Mouse (Mus musculus): ENCODE measurements around the gene H2-Ob. TPM values are rescaled to one million over a fixed set of nuclear protein-coding genes. Genes with fewer than 3 reads are reported as not detected.

The H2-Ob gene
- polyA plus RNA-seq, 1 experiment, result 1.0 TPM

- peak; percentile 86 for TF ChIP-seq CTCF (IDR thresholded peaks at IDR 0.05; ENCODE audit: extremely low read depth, insufficient read depth, low read length)
- no peak for TF ChIP-seq POLR2A (IDR thresholded peaks at IDR 0.05; ENCODE audit: extremely low read depth, insufficient read depth, low read length)
- no peaks in the 10 kb centered on the region for H3K4me1 ChIP-seq (ENCODE audit: control insufficient read depth, insufficient read depth, low read length)
- H3K4me3 ChIP-seq (ENCODE audit: insufficient read depth, low read length), result no peak overlapping the region
These were observed 3.8 kb upstream of the H2-Ob start for GRCm38 (mm10) chr17:34234926-34235325.

GRCm38 (mm10) chr17:34236691-34237090 is 2.0 kb upstream of the H2-Ob start:
- Histone ChIP-seq H3K27ac (ENCODE audit: insufficient read depth, low read length) (no peak overlapping the region), H3K4me3 (ENCODE audit: insufficient read depth, low read length) (no peak overlapping the region), H3K4me1 (ENCODE audit: control insufficient read depth, insufficient read depth, low read length) (no peaks in the 10 kb centered on the region)
- TF ChIP-seq POLR2A (IDR thresholded peaks at IDR 0.05; ENCODE audit: extremely low read depth, insufficient read depth, low read length) (no peak), CTCF (IDR thresholded peaks at IDR 0.05; ENCODE audit: extremely low read depth, insufficient read depth, low read length) (no peak)

More at GRCm38 (mm10) chr17:34234926-34235325, 3.8 kb upstream of the H2-Ob start:
- no peak overlapping the region for H3K27ac ChIP-seq (ENCODE audit: insufficient read depth, low read length)

- Histone ChIP-seq H3K27ac (ENCODE audit: insufficient read depth, low read length) (no peak overlapping the region), H3K4me3 (ENCODE audit: insufficient read depth, low read length) (no peak overlapping the region), H3K4me1 (ENCODE audit: control insufficient read depth, insufficient read depth, low read length) (no peaks in the 10 kb centered on the region)
- TF ChIP-seq CTCF (IDR thresholded peaks at IDR 0.05; ENCODE audit: extremely low read depth, insufficient read depth, low read length) (no peak), POLR2A (IDR thresholded peaks at IDR 0.05; ENCODE audit: extremely low read depth, insufficient read depth, low read length) (no peak)
These were observed 962 bp upstream of the H2-Ob start for GRCm38 (mm10) chr17:34237741-34238140.

GRCm38 (mm10) chr17:34239601-34240041 is 918 bp downstream of the H2-Ob start:
- H3K27ac ChIP-seq (ENCODE audit: insufficient read depth, low read length), result 0 out of 2 replicates have a peak overlapping the region, but pooled peaks have one; percentile 28
- H3K4me1 ChIP-seq (ENCODE audit: control insufficient read depth, insufficient read depth, low read length), result no peaks in the 10 kb centered on the region
- TF ChIP-seq POLR2A (IDR thresholded peaks at IDR 0.05; ENCODE audit: extremely low read depth, insufficient read depth, low read length) (no peak), CTCF (IDR thresholded peaks at IDR 0.05; ENCODE audit: extremely low read depth, insufficient read depth, low read length) (no peak)
- no peak overlapping the region for H3K4me3 ChIP-seq (ENCODE audit: insufficient read depth, low read length)

- TF ChIP-seq CTCF (IDR thresholded peaks at IDR 0.05; ENCODE audit: extremely low read depth, insufficient read depth, low read length), result no peak
- no peak for TF ChIP-seq POLR2A (IDR thresholded peaks at IDR 0.05; ENCODE audit: extremely low read depth, insufficient read depth, low read length)
- H3K27ac ChIP-seq (ENCODE audit: insufficient read depth, low read length), result no peak overlapping the region
- no peak overlapping the region for H3K4me3 ChIP-seq (ENCODE audit: insufficient read depth, low read length)
- H3K4me1 ChIP-seq (ENCODE audit: control insufficient read depth, insufficient read depth, low read length), result no peaks in the 10 kb centered on the region
These were observed 1.7 kb downstream of the H2-Ob start for GRCm38 (mm10) chr17:34240366-34240765.

- TF ChIP-seq POLR2A (IDR thresholded peaks at IDR 0.05; ENCODE audit: extremely low read depth, insufficient read depth, low read length) (no peak), CTCF (IDR thresholded peaks at IDR 0.05; ENCODE audit: extremely low read depth, insufficient read depth, low read length) (no peak)
- H3K4me3 ChIP-seq (ENCODE audit: insufficient read depth, low read length), result no peak overlapping the region
- H3K4me1 ChIP-seq (ENCODE audit: control insufficient read depth, insufficient read depth, low read length), result no peaks in the 10 kb centered on the region
- no peak overlapping the region for H3K27ac ChIP-seq (ENCODE audit: insufficient read depth, low read length)
These were observed 2.2 kb downstream of the H2-Ob start for GRCm38 (mm10) chr17:34240916-34241315.

GRCm38 (mm10) chr17:34244656-34245055 is 6.0 kb downstream of the H2-Ob start:
- Histone ChIP-seq H3K4me1 (ENCODE audit: control insufficient read depth, insufficient read depth, low read length) (no peaks in the 10 kb centered on the region), H3K27ac (ENCODE audit: insufficient read depth, low read length) (no peak overlapping the region), H3K4me3 (ENCODE audit: insufficient read depth, low read length) (no peak overlapping the region)
- TF ChIP-seq POLR2A (IDR thresholded peaks at IDR 0.05; ENCODE audit: extremely low read depth, insufficient read depth, low read length) (no peak), CTCF (IDR thresholded peaks at IDR 0.05; ENCODE audit: extremely low read depth, insufficient read depth, low read length) (no peak)

- Histone ChIP-seq H3K27ac (ENCODE audit: insufficient read depth, low read length) (no peak overlapping the region), H3K4me3 (ENCODE audit: insufficient read depth, low read length) (no peak overlapping the region), H3K4me1 (ENCODE audit: control insufficient read depth, insufficient read depth, low read length) (no peaks in the 10 kb centered on the region)
- TF ChIP-seq POLR2A (IDR thresholded peaks at IDR 0.05; ENCODE audit: extremely low read depth, insufficient read depth, low read length) (no peak), CTCF (IDR thresholded peaks at IDR 0.05; ENCODE audit: extremely low read depth, insufficient read depth, low read length) (0 out of 2 replicates have a peak, but pooled peaks have one; percentile 19)
These were observed 8.3 kb downstream of the H2-Ob start for GRCm38 (mm10) chr17:34247047-34247446.

- no peak for TF ChIP-seq CTCF (IDR thresholded peaks at IDR 0.05; ENCODE audit: extremely low read depth, insufficient read depth, low read length)
- TF ChIP-seq POLR2A (IDR thresholded peaks at IDR 0.05; ENCODE audit: extremely low read depth, insufficient read depth, low read length), result no peak
- Histone ChIP-seq H3K27ac (ENCODE audit: insufficient read depth, low read length) (no peak overlapping the region), H3K4me1 (ENCODE audit: control insufficient read depth, insufficient read depth, low read length) (no peaks in the 10 kb centered on the region), H3K4me3 (ENCODE audit: insufficient read depth, low read length) (no peak overlapping the region)
These were observed 10.1 kb downstream of the H2-Ob start for GRCm38 (mm10) chr17:34248764-34249163.

GRCm38 (mm10) chr17:34249361-34249760 is 10.7 kb downstream of the H2-Ob start:
- Histone ChIP-seq H3K27ac (ENCODE audit: insufficient read depth, low read length) (no peak overlapping the region), H3K4me3 (ENCODE audit: insufficient read depth, low read length) (no peak overlapping the region), H3K4me1 (ENCODE audit: control insufficient read depth, insufficient read depth, low read length) (no peaks in the 10 kb centered on the region)
- TF ChIP-seq POLR2A (IDR thresholded peaks at IDR 0.05; ENCODE audit: extremely low read depth, insufficient read depth, low read length) (no peak), CTCF (IDR thresholded peaks at IDR 0.05; ENCODE audit: extremely low read depth, insufficient read depth, low read length) (no peak)

Data from cortical plate, adult 2 months (tissue).